Mouse (Mus musculus): Measurements from ENCODE around the gene Smtn.
A peak's percentile ranks its signal among the peaks of the same experiment; 100 is the strongest.

The Smtn gene

DNA sequence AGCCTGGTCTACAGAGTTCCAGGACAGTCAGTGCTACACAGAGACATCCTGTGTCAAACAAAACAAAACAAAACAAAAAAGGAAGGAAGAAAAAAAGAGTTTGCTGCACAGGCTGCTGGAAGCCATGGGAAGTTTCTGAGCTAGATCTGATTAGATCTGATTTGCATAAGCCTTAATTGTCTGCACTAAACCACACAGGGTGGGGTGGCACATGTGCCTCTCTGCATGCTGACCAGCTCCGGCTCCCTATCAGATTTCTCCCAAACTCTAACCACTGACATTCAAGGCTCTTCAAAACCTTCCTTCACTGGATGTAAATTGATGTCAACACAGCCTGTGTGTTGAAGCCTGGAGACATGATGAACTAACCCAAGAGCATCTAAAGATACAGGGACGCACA, 6.6 kb upstream of the Smtn start:
- no peak for DNase-seq (ENCODE audit: low read depth)

GRCm38 (mm10) chr11:3546242-3546562, 5.8 kb upstream of the Smtn start:
- DNase-seq (ENCODE audit: low read depth), result no peak

DNA sequence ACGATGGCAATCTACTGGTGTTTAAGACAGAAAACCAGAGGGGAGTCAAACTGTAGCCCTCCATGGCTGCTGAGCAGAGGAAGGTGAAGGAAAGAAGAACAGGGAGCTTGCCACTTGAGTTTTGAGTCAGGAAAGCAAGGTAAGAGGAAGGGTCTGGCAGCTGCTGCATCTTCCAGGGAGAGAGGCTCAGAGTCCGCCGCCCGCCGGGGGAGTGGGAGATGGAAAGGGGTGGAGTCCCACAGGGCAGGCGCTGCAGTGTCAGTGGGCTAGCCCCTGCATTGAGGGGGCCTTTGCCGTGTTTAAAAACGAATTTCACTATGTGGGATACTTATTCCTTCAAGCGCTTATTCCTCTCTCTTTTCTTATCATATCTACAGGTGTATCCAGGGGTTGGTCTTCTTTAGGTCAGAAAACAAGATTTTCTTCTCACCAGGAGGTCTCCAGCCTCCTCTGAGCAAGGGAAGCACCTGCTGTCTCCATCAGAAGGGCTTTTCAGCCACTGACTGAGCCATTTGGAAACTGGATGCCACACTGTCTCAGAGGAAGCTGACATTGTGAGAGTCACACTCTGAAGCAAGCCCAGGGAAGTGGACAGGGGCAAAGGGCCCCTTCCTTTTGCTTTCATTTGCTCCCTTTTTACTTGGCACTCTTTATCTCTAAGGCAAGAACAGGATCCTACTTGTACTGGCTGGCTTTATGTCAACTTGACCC, 5.3 kb upstream of the Smtn start:
- no peak for DNase-seq (ENCODE audit: low read depth)

GRCm38 (mm10) chr11:3544409-3544808, 4.0 kb upstream of the Smtn start:
- DNase-seq (ENCODE audit: low read depth), result no peak

DNA sequence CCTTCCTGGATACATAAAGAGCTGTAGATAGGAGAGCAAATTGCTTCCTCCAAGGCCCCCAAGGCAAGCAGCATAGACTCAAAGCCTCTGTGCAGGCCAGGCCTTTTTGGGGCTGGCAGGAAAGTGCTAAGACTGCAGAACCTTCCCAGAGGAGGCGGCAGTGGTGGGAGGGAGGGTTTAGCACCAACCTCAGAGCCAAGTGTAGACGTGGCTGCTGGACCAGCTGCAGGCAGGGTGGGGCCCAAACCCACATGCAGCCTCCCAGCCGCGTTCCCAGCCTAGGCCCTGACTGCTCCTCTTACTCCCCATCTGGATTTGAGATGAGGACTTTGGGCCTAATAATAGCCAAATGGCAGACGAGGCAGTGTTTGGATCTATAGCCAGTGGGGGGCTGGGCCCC, 2.6 kb upstream of the Smtn start:
- peak; percentile 88 for DNase-seq (ENCODE audit: low read depth)

DNA sequence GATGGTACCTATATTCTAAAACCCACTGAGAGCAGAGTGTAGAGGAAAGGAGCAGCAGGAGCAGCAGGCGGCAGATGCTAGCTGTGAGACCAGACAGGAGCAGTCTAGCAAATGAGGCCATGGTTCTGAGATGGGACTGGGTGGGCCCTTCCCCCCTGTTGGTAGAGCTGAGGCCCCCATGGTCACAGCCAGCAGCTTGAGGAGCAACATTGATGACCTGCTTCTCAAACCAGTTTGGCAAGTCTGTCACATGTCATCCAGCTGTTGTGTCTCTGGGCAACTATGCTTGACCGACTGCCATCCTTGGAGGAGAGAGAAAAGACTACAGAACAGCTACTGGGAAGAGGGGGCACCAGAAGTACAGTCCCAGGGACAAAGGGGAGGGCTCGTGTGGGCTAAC, 1.5 kb upstream of the Smtn start:
- DNase-seq (ENCODE audit: low read depth), result no peak

DNA sequence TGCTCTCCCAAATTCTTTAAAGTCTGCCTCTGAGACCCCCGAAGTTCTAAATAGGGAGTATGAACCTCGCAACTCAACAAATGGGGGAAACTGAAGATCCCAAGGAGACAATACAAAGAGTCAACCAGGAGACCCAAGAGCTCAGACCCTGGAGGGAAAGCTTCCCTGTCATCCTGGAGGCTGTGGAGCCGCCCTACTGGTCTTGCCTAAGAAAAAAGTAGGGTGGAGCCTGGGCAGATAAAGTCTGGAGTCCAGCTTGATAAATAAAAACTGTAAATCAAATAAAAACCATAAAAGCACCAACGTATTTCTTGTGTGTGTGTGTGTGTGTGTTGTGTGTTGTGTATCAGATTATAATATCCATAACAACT, 601 bp downstream of the Smtn start:
- no peak for DNase-seq (ENCODE audit: low read depth)

GRCm38 (mm10) chr11:3539111-3539825, 1.1 kb downstream of the Smtn start:
- DNase-seq (ENCODE audit: low read depth), result peak; percentile 95

GRCm38 (mm10) chr11:3538341-3538740, 2.1 kb downstream of the Smtn start:
- no peak for DNase-seq (ENCODE audit: low read depth)

DNA sequence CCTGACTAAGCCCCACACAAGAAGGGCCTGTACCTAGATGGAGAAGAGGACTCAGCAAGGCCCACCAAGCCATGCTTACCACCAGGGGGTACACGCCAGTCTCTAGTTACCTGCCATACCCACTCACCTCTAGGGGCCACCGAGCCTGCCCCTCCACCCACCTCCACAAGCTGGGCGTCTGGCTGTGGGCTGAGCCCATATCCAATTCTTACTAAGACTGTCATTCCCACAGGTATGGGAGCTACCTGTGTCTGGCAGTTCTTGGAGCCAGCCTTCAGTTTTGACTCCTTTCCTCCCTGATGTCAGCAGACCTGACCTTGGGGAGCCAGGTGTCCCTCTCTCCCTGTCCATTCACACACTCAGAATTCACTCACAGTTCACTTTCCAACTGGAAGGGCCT, 2.7 kb downstream of the Smtn start:
- no peak for DNase-seq (ENCODE audit: low read depth)

DNA sequence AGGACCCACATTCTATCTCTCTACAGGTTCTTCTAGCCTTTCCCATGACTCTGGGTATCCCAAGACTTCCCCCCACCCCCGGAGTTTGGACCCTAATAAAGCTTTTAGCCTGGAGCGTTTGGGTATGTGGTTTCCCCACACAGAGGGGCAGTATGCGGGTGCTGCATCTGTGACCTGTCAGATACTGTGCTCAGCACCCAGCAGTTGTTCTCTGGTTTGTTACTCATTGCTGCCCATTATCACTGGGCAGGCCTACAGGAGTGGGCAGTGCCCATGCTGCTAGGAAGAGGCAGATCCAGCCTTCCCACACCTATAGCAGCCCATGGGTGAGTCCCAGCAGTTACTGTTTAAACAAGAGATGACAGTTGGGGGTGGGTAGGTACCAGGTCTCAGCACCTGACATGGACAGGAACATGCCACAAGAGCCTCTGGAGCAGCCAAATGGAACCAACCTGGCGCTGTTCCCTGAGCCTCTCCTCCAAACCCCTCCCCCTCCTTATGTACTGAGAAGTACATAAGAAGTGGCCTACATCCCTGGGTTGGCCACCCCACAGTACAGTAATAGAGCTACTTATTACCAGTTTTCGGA, 3.6 kb downstream of the Smtn start:
- no peak for DNase-seq (ENCODE audit: low read depth)

DNA sequence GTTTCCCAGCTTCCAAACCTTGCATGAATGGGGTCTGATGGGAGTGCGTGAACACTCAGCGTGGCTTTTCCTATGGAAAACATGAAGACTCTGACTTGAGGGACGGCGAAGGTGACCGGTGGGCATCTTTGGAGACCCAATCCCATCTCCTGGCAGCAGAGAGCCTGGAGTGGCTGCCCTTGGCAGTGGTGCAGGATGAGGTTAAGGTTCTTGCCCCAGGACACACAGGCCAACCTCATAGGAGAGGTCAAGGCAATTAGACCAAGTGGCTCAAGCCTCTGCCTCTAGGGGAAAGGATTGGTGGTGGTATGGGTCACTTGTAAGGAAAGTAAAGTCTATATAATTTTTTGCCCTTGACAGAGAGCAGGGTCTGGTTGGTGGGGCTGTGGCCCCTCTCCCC, 4.3 kb downstream of the Smtn start:
- DNase-seq (ENCODE audit: low read depth), result no peak

DNA sequence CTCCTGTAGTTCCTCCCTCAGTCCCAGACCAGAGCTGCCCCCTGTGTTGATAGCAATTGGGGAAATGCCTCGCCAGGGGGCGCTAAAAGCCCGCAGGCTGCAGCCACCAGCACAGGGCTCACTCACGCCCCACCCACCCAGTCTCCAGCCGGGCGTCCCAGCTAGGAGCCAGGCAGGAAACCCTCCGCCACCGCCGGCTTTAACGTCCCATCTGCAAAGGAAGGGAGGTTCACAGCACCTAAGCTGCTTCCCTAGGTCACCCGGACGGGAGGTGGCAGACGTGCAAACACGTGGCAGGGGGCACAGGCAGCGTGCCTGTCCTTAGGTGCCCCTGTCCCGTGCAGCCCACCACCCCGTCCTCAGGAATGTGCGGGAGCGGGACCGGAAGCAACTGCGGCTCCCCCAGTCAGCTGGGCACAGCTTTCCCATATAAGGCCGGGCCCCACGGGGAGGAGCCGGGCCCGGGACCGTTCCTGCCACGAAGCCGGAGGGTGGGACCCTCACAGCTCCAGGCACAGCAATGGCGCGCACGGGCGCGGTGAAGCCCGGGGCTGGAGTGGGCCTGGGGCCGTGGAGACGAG, 4.9 kb downstream of the Smtn start:
- peak; percentile 71 for DNase-seq (ENCODE audit: low read depth)

GRCm38 (mm10) chr11:3534956-3535355, 5.5 kb downstream of the Smtn start:
- no peak for DNase-seq (ENCODE audit: low read depth)

DNA sequence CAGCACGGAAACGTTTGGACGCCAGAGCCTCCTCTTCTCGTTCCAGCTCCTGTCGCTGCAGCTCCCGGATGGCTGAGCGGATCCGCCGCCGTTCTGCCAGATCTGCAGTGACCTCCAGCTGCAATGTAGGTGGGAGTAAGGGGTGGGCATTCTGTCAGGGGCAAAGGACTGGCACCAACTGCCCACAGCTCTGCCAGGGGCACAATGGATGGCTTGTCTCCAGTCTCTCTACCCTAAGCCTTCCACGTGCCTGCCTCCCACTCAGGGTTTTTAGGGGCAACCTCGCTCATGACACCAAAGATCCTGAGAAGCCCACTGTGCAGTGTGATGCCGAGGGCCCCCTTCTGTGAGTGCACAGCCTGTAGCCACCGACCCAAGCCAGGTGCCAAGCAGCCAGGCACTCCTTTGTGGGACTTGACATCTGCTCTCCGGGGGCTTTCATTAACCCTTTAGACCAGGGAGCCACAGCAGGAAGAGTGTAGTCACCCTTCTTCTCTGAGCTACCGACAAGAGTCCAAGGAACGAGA, 6.9 kb downstream of the Smtn start:
- DNase-seq (ENCODE audit: low read depth), result no peak

GRCm38 (mm10) chr11:3532101-3532931, 8.1 kb downstream of the Smtn start:
- DNase-seq (ENCODE audit: low read depth), result no peak

GRCm38 (mm10) chr11:3531634-3532033, 8.8 kb downstream of the Smtn start:
- no peak for DNase-seq (ENCODE audit: low read depth)

GRCm38 (mm10) chr11:3530731-3531130, 9.7 kb downstream of the Smtn start:
- DNase-seq (ENCODE audit: low read depth), result no peak

DNA sequence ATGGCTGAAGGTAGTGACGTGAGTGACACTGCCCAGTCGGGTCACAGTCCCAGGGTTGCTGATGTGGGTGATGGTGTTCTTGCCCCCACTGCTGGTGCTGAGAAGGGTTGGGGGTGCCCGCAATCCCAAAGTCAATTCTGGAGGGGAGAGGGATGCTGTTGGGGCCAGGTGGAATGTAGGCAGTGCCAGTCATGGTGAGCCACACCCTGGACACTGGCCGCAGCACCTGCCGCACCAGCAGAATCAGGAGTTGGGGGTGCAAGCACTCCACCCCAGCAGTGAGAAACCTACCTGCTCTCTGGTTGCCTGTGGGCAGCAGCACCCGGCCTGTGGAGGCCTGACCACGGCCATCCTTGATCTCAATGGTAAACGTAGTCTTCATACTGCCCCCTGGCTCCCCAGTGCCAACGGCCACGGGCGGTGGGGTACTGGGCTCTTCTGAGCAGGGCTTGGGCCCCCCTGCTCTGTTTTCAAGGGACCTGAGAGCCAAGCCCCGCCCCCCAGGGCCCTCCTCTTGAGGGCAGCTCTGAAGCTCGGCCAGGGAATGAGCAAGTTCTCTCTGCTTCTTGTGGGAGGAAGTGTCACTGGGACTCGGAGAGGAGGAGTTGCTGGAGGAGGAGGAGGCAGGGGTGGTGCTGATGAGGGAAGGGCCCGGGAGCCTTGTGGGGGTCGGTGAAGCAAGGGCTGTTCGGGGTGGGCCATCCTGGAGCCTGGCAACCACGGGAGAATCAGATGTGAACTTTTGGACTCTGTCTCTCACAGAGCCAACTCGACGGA, 10.7 kb downstream of the Smtn start:
- DNase-seq (ENCODE audit: low read depth), result no peak

DNA sequence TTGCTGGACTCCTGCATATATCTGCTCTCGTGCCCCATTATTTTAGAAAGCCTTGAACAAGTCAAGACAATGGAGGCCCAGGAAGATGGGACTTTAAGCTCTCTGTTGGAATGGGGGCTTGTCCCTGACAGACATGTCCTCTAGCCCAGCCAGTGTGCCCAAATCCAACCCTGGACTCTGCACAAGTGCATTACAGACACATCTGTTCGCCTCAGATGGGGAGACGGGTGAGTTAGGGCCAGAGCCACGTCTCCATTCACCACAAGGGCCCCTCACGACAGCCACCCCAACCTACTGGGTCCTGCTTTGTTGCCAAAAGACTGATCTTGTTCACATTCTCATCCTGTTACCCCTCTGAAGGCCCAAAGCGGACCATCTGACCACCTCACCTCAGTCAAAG, 12.2 kb downstream of the Smtn start:
- no peak for DNase-seq (ENCODE audit: low read depth)

GRCm38 (mm10) chr11:3527766-3528165, 12.6 kb downstream of the Smtn start:
- DNase-seq (ENCODE audit: low read depth), result no peak

All from fibroblast of lung, adult 2 months (primary cell).